Mouse (Mus musculus) testis, adult 10 weeks (tissue): ENCODE data around the gene Gm3512. TPM values are rescaled to one million over a fixed set of nuclear protein-coding genes. Genes with fewer than 3 reads are reported as not detected.

Source experiments
- polyA plus RNA-seq: library from polyadenylated mRNA; stranded (reverse); fragments of 350-450 nt; fragmentation: Illumina TruSeq; extraction: RNeasy Lipid Tissue Mini Kit (QIAGEN cat#74804); gene quantifications from one replicate; pipeline ENCODE4 v1.2.3, GENCODE M21; 2014; ENCODE audit warnings: low read depth, low replicate concordance

The Gm3512 gene
- 4.8 TPM for polyA plus RNA-seq

DNA sequence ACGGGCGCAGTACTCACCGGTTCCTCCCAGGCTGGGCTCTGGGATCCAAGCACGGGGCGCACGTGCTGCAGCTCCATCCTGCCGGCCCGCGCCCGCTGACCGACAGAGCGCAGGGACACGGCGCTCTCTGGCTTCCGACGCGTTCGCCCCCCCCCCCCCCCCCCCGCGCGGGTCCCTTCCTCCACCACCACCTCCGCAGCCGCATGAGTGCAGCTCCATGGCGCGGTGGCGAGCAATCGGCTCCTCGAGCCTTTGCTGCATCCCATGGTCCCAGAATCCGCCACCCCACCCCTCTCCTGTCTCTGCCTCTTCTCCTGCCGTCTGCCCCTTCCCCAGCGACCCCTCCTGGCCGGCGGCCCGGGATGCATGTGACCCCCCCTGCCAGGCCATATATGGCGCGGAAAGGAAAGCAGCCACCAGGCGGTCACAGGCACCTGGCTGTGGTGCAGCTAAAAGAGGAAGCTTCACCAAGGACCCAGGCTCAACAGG lies at the start of gene Gm3512:
Gene Gm3512, minus strand, starts transcription at position 51 of the 489 bp plus-strand sequence.

DNA sequence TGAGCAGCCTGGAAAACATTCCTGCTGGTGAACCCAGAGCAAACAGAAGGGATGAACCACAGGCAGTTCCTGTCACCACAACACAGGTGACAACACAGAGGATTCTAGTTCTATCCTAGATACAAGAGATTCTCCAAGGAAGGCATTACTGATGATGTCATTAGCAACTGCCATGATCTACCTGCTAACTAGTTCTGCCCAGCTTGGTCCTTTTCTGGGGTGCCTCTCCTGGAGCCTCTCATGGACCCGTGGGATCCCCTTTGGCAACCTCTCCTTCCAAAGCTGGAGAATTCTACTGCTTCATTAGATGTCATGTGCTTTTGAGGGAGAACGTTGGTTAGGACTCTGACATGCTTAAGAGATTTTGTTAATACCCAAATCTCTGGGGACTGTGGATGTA lies 20.1 kb upstream of the Gm3512 start, which contains the start of gene Gm16434:
Gene Gm16434, minus strand, starts transcription at position 101 of the 400 bp plus-strand sequence.

DNA sequence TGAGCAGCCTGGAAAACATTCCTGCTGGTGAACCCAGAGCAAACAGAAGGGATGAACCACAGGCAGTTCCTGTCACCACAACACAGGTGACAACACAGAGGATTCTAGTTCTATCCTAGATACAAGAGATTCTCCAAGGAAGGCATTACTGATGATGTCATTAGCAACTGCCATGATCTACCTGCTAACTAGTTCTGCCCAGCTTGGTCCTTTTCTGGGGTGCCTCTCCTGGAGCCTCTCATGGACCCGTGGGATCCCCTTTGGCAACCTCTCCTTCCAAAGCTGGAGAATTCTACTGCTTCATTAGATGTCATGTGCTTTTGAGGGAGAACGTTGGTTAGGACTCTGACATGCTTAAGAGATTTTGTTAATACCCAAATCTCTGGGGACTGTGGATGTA lies 49.0 kb downstream of the Gm3512 start, which contains the start of gene Gm6676:
Gene Gm6676, minus strand, starts transcription at position 101 of the 400 bp plus-strand sequence.

Other genes starting within 250 kb of the Gm3512 start
- 5.9 TPM for gene Gm6356, start 200.7 kb downstream of the Gm3512 start, polyA plus RNA-seq
- gene Gm10406, start 147.1 kb downstream of the Gm3512 start, polyA plus RNA-seq = 0.18 TPM
- 25.4 TPM for gene Gm3685, start 129.6 kb downstream of the Gm3512 start, polyA plus RNA-seq
- 6.2 TPM for gene Gm3696, start 73.9 kb downstream of the Gm3512 start, polyA plus RNA-seq
- 4.1 TPM for gene Gm6676, start 49.1 kb downstream of the Gm3512 start, polyA plus RNA-seq
- gene Gm16434, start 20.0 kb upstream of the Gm3512 start, polyA plus RNA-seq = 4.1 TPM
- gene Gm3727, start 90.2 kb upstream of the Gm3512 start, polyA plus RNA-seq = not detected
- gene Gm3739, start 140.5 kb upstream of the Gm3512 start, polyA plus RNA-seq = 2.8 TPM
- 69.6 TPM for gene Gm5797, start 157.9 kb upstream of the Gm3512 start, polyA plus RNA-seq
- 14.2 TPM for gene Gm8374, start 190.6 kb upstream of the Gm3512 start, polyA plus RNA-seq